Mouse (Mus musculus) kidney, postnatal 0 days (tissue): ENCODE data around the gene Fes. TPM values are rescaled to one million over a fixed set of nuclear protein-coding genes. Genes with fewer than 3 reads are reported as not detected.

Experiments
- ATAC-seq: fragments of 200-750 bp; cut with Nextera tagmentation; replicated peaks from 2 replicates; pipeline ENCODE4 v1.8.0; 2017; ENCODE audit warnings: low read depth, moderate number of reproducible peaks, moderate TSS enrichment, moderate library complexity; ENCODE audit not compliant: low FRiP score
- DNase-seq: peaks from one replicate; pipeline ENCODE4 v3.0.0-alpha.2; 2016; ENCODE audit warnings: low spot score
- H3K27ac ChIP-seq: fragments of 300-500 bp; sonication (generic); 2 replicates; pipeline ENCODE4 v1.5.1; 2014; ENCODE audit warnings: mild to moderate bottlenecking
- H3K27me3 ChIP-seq: fragments of 300-500 bp; sonication (generic); 2 replicates; pipeline ENCODE4 v1.6.1; 2014; ENCODE audit warnings: low read length, mixed read lengths; ENCODE audit not compliant: insufficient read depth
- H3K36me3 ChIP-seq: fragments of 300-500 bp; sonication (generic); 2 replicates; pipeline ENCODE4 v1.6.1; 2014; ENCODE audit warnings: low read length, mixed read lengths; ENCODE audit not compliant: insufficient read depth
- H3K4me1 ChIP-seq: fragments of 300-500 bp; sonication (generic); replicated peaks from 2 replicates; pipeline ENCODE4 v1.6.1; 2014; ENCODE audit warnings: antibody characterized with exemption, low read length, mixed read lengths; ENCODE audit not compliant: insufficient read depth
- H3K4me2 ChIP-seq: fragments of 300-500 bp; sonication (generic); 2 replicates; pipeline ENCODE4 v1.6.1; 2014; ENCODE audit warnings: mild to moderate bottlenecking, low read length, moderate library complexity, mixed read lengths
- H3K4me3 ChIP-seq: fragments of 300-500 bp; sonication (generic); replicated peaks from 2 replicates; pipeline ENCODE4 v1.5.1; 2014; ENCODE audit warnings: low read depth, low read length
- H3K9ac ChIP-seq: fragments of 300-500 bp; sonication (generic); 2 replicates; pipeline ENCODE4 v1.6.1; 2014; ENCODE audit warnings: low read depth, low read length
- H3K9me3 ChIP-seq: fragments of 300-500 bp; sonication (generic); replicated peaks from 2 replicates; pipeline ENCODE4 v1.6.1; 2016; ENCODE audit warnings: low read length, inconsistent platforms, mixed read lengths
- CTCF ChIP-seq: IDR thresholded peaks from 2 replicates; pipeline ENCODE4 v1.5.1; 2016; ENCODE audit warnings: antibody characterized with exemption, low read depth, mild to moderate bottlenecking, moderate library complexity
- WGBS: fragments of 180-500 bp; shearing (Covaris S2); extraction: QIAGEN DNeasy Blood & Tissue Kit; methylation state at CpG from one replicate; pipeline ENCODE4 v1.1.7; 2014; 5-methylcytosine and 5-hydroxymethylcytosine counted together
- polyA plus RNA-seq: library from polyadenylated mRNA; unstranded; fragments of >200 nt; fragmentation: Nextera tagmentation; extraction: Ambion mirVana; gene quantifications from 2 replicates; pipeline ENCODE4 v1.2.1, GENCODE M21; 2015

Gene Fes
- polyA plus RNA-seq, 1 experiment from 2014 or later = 12.4 TPM

GRCm38 (mm10) chr7:80369967-80370431 is 17.7 kb downstream of the Fes start:
- H3K4me2 ChIP-seq = peak overlapping the region; percentile 92
- no peaks in the 10 kb centered on the region for H3K27me3 ChIP-seq
- DNase-seq = peak; percentile 83
- peaks cover 15% of the 10 kb centered on the region for H3K4me1 ChIP-seq
- 26% methylated on average over 4 of the region's 4 CpGs for WGBS
- H3K9ac ChIP-seq = peak overlapping the region; percentile 84
- H3K27ac ChIP-seq = peak overlapping the region; percentile 87; the same call in 1 of the 2 replicates
- H3K4me3 ChIP-seq = peak overlapping the region; percentile 94
- peak; percentile 30; the same call in 1 of the 2 replicates for ATAC-seq
- no peaks in the 10 kb centered on the region for H3K9me3 ChIP-seq
- peaks cover 22% of the 10 kb centered on the region; the same call in 1 of the 2 replicates for H3K36me3 ChIP-seq
- no peak for TF ChIP-seq CTCF

GRCm38 (mm10) chr7:80369461-80369860 is 18.3 kb downstream of the Fes start:
- no peak overlapping the region for H3K4me3 ChIP-seq
- no peaks in the 10 kb centered on the region for H3K9me3 ChIP-seq
- ATAC-seq = no peak
- WGBS = 58% methylated on average over 5 of the region's 5 CpGs
- DNase-seq = no peak
- no peak overlapping the region for H3K9ac ChIP-seq
- peaks cover 15% of the 10 kb centered on the region for H3K4me1 ChIP-seq
- no peak for TF ChIP-seq CTCF
- no peak overlapping the region for H3K27ac ChIP-seq
- H3K4me2 ChIP-seq = peak overlapping the region; percentile 92; the same call in 1 of the 2 replicates
- no peaks in the 10 kb centered on the region for H3K27me3 ChIP-seq
- H3K36me3 ChIP-seq = peaks cover 22% of the 10 kb centered on the region; the same call in 1 of the 2 replicates

DNA sequence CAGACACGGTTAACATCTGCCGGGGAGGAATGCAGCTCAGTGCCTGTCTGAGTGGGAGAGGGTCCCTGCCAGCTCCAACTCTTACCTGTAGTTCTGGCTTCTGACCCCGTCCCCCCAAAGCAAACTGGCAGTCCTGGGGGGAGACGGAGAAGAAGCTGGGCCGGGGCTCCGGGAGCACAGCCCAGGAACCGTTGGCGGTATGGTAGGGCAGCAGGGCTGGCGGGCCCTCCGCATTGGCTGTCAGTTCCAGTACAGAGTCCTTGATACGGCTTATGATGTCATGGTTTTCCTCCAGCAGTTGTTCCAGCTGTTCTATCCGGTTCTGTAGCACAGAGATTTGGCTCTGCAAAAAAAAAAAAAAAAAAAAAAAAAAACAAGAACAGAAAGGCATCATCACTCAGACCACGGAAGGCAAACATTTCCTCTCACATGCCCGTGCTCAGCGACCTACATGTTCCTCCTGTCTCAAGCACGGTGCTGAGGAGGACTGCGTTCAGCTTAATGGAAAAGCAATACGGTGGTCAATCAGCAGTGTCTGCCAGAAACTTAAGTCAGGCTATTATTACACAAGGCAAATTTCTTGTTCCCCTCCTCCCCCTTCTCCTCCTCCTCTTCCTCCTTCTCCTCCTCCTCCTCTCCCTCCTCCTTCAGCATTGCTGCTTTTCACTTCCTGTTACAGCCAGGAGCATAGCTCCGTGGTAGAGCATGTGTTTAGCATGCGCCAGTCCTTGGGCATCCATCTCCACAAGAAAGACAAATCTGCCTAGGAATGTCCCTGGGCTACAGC is 18.9 kb downstream of the Fes start:
- no peak for TF ChIP-seq CTCF
- no peaks in the 10 kb centered on the region for H3K27me3 ChIP-seq
- H3K36me3 ChIP-seq = peaks cover 22% of the 10 kb centered on the region; the same call in 1 of the 2 replicates
- 63% methylated on average over 20 of the region's 20 CpGs for WGBS
- peaks cover 15% of the 10 kb centered on the region for H3K4me1 ChIP-seq
- no peak overlapping the region for H3K4me3 ChIP-seq
- H3K9me3 ChIP-seq = no peaks in the 10 kb centered on the region
- DNase-seq (peak; percentile 59), ATAC-seq (no peak)
- H3K4me2 ChIP-seq = peak overlapping the region; percentile 92; the same call in 1 of the 2 replicates
- H3K9ac ChIP-seq = peak overlapping the region; percentile 37; the same call in 1 of the 2 replicates
- no peak overlapping the region for H3K27ac ChIP-seq

DNA sequence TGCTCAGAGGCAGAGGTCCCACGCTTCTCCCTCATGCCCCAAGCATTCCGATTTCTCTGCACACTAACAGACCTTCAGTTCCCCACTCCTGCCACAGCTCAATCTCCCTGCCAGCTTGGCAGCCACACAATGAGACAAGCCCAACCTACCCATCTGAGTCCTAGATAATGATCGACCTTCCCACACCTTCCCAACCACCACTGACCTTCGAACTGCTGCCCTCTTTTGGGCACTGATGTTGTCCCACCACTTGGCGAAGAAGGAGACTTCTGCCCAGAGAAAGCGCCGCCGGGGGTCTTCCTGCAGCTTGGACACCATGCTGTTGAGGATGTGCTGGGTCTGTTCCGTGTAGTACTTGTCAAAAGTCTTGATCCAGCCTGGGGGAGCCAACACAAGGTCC is 19.7 kb downstream of the Fes start:
- H3K36me3 ChIP-seq = peaks cover 29% of the 10 kb centered on the region; the same call in 1 of the 2 replicates
- H3K9me3 ChIP-seq = no peaks in the 10 kb centered on the region
- no peaks in the 10 kb centered on the region for H3K27me3 ChIP-seq
- no peak for TF ChIP-seq CTCF
- H3K9ac ChIP-seq = no peak overlapping the region
- no peak overlapping the region for H3K27ac ChIP-seq
- ATAC-seq = no peak
- H3K4me3 ChIP-seq = no peak overlapping the region
- peaks cover 15% of the 10 kb centered on the region for H3K4me1 ChIP-seq
- DNase-seq = no peak
- no peak overlapping the region for H3K4me2 ChIP-seq
- 89% methylated on average over 9 of the region's 9 CpGs for WGBS

GRCm38 (mm10) chr7:80367232-80367631 is 20.5 kb downstream of the Fes start:
- TF ChIP-seq CTCF = no peak
- Histone ChIP-seq H3K4me2 (no peak overlapping the region), H3K4me3 (no peak overlapping the region), H3K36me3 (peaks cover 33% of the 10 kb centered on the region; the same call in 1 of the 2 replicates), H3K27me3 (no peaks in the 10 kb centered on the region), H3K4me1 (peaks cover 15% of the 10 kb centered on the region), H3K9me3 (no peaks in the 10 kb centered on the region), H3K9ac (no peak overlapping the region), H3K27ac (no peak overlapping the region)
- 97% methylated on average over 7 of the region's 7 CpGs for WGBS
- ATAC-seq = no peak
- DNase-seq = no peak

- no peaks in the 10 kb centered on the region for H3K27me3 ChIP-seq
- 55% methylated on average over 2 of the region's 2 CpGs for WGBS
- H3K36me3 ChIP-seq = peaks cover 45% of the 10 kb centered on the region; the same call in 1 of the 2 replicates
- no peak overlapping the region for H3K27ac ChIP-seq
- no peak overlapping the region for H3K9ac ChIP-seq
- TF ChIP-seq CTCF = no peak
- H3K9me3 ChIP-seq = no peaks in the 10 kb centered on the region
- H3K4me2 ChIP-seq = no peak overlapping the region
- H3K4me3 ChIP-seq = no peak overlapping the region
- peaks cover 15% of the 10 kb centered on the region for H3K4me1 ChIP-seq
- no peak for ATAC-seq
- DNase-seq = peak; percentile 74
Measured at GRCm38 (mm10) chr7:80365759-80366158, 22.0 kb downstream of the Fes start.
